Mouse (Mus musculus): ENCODE results near the gene Gm14443. TPM values are rescaled to one million over a fixed set of nuclear protein-coding genes. Genes with fewer than 3 reads are reported as not detected.

Gene Gm14443
- not detected for polyA plus RNA-seq (2017; shearing (Covaris generic))

DNA sequence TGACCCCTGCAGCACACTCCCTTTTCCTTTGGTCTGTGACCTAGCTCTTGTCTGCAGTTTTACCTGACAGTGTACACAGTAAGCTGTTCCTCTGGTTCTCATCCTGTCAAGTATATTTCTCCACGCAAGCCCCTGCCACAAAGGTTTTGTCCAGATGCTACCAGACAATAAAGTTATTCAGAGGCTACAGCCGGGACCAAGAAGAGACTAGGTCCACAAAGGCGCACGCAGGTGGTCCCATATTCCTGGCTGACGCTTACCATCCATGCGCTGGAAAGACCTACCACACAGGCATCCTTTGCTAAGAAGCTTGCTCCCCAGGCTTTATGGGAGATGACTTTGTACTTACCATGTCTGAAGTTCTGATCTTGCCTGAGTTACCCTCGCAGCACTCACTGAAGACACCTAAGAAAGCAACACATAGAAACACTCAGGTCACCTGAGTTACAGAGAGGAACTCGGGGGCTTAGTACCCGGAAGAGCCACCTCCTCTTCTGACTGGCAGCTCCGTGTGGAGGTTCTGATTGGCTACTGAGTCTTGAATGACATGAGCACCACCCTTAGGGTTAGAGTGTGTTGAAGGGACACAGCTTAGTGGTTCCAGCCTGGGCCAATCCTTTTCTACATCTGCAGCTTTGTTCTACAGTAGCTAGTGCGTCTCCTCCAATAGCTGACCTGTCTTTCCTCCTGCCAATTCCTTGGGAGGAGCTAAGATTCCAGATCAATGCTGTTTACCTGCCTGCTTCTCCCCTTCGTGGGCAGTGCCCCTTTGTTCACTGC, at the start of gene Gm14443:
Gm14443 (minus strand) TSS at position 471 of the 780 bp plus-strand sequence.

GRCm38 (mm10) chr2:175206732-175207131, 31.1 kb upstream of the Gm14443 start, which contains the start of gene Gm14391:
Gm14391 (minus strand) TSS chr2:175206917.

DNA sequence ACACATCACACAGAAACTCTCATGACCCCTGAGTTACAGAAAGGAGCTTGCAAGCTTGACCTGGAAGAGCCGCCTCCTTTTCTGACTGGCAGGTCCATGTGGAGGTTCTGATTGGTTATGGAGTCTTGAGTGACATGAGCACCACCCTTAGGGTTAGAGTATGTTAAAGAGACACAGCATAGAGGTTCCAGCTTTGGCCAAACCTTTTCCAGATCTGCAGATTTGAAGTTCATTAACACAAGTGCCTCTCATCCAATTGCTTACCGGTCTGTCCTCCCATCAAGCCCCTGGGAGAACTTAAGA, 33.7 kb downstream of the Gm14443 start, which contains the start of gene Gm14399:
Gm14399 (minus strand) TSS at position 20 of the 303 bp plus-strand sequence.

Other genes with a start within 250 kb of the Gm14443 start
- not detected for gene Gm14444, start 165.6 kb downstream of the Gm14443 start, polyA plus RNA-seq (2017; shearing (Covaris generic))
- not detected for gene Gm14393, start 108.1 kb downstream of the Gm14443 start, polyA plus RNA-seq (2017; shearing (Covaris generic))
- gene Gm14399, start 33.9 kb downstream of the Gm14443 start, polyA plus RNA-seq (2017; shearing (Covaris generic)) = 5.3 TPM
- gene Gm14391, start 31.0 kb upstream of the Gm14443 start, polyA plus RNA-seq (2017; shearing (Covaris generic)) = 2.5 TPM
- 0.62 TPM for gene Gm14440, start 99.3 kb upstream of the Gm14443 start, polyA plus RNA-seq (2017; shearing (Covaris generic))
- gene Gm4631, start 162.3 kb upstream of the Gm14443 start, polyA plus RNA-seq (2017; shearing (Covaris generic)) = 5.0 TPM
- gene Zfp968, start 196.6 kb upstream of the Gm14443 start, polyA plus RNA-seq (2017; shearing (Covaris generic)) = 0.73 TPM

Data from naive thymus-derived CD4-positive, alpha-beta T cell, adult 5 months (primary cell).